Mouse (Mus musculus): Measurements from ENCODE around the gene Lmo7. TPM values are rescaled to one million over a fixed set of nuclear protein-coding genes. Genes with fewer than 3 reads are reported as not detected.

Lmo7 gene
- polyA plus RNA-seq, 1 experiment from 2014 or later = 21.1 TPM

GRCm38 (mm10) chr14:101839771-101840731, 110.3 kb downstream of the Lmo7 start:
- peak; percentile 90 for ATAC-seq (ENCODE audit: insufficient read depth, low FRiP score, low read depth)
- no peak overlapping the region for H3K9ac ChIP-seq

GRCm38 (mm10) chr14:101841271-101841670, 111.5 kb downstream of the Lmo7 start:
- peak overlapping the region; percentile 32 for H3K4me3 ChIP-seq (replicated peaks)
- no peaks in the 10 kb centered on the region for H3K27me3 ChIP-seq (replicated peaks)
- H3K36me3 ChIP-seq = no peaks in the 10 kb centered on the region
- H3K9me3 ChIP-seq = no peaks in the 10 kb centered on the region
- peak overlapping the region; percentile 9; the same call in 1 of the 2 replicates for H3K9ac ChIP-seq
- ATAC-seq (ENCODE audit: insufficient read depth, low FRiP score, low read depth) = no peak
- no peaks in the 10 kb centered on the region for H3K4me1 ChIP-seq
- H3K27ac ChIP-seq = peak overlapping the region; percentile 65
- peak overlapping the region; percentile 41 for H3K4me2 ChIP-seq
- 68% methylated on average over 5 of the region's 5 CpGs for WGBS

More at GRCm38 (mm10) chr14:101839771-101840731, 110.3 kb downstream of the Lmo7 start:
- H3K9me3 ChIP-seq = no peaks in the 10 kb centered on the region
- WGBS = 56% methylated on average over 24 of the region's 24 CpGs
- H3K4me1 ChIP-seq = no peaks in the 10 kb centered on the region
- peak overlapping the region; percentile 86 for H3K27ac ChIP-seq
- H3K4me3 ChIP-seq (replicated peaks) = peak overlapping the region; percentile 22
- no peaks in the 10 kb centered on the region for H3K36me3 ChIP-seq
- no peaks in the 10 kb centered on the region for H3K27me3 ChIP-seq (replicated peaks)
- H3K4me2 ChIP-seq = peak overlapping the region; percentile 37

- Histone ChIP-seq H3K9me3 (no peaks in the 10 kb centered on the region), H3K4me1 (no peaks in the 10 kb centered on the region), H3K9ac (no peak overlapping the region), H3K36me3 (no peaks in the 10 kb centered on the region), H3K4me3 (replicated peaks) (peak overlapping the region; percentile 32), H3K27ac (peak overlapping the region; percentile 18; the same call in 1 of the 2 replicates), H3K27me3 (replicated peaks) (no peaks in the 10 kb centered on the region), H3K4me2 (peak overlapping the region; percentile 41)
- WGBS = 66% methylated on average over 6 of the region's 6 CpGs
- ATAC-seq (ENCODE audit: insufficient read depth, low FRiP score, low read depth) = no peak
Observed at GRCm38 (mm10) chr14:101842521-101842920, 112.8 kb downstream of the Lmo7 start.

- H3K4me3 ChIP-seq (replicated peaks) = no peak overlapping the region
- WGBS = 79% methylated on average over 17 of the region's 17 CpGs
- H3K9me3 ChIP-seq = no peaks in the 10 kb centered on the region
- no peaks in the 10 kb centered on the region for H3K36me3 ChIP-seq
- no peaks in the 10 kb centered on the region for H3K27me3 ChIP-seq (replicated peaks)
- no peak for ATAC-seq (ENCODE audit: insufficient read depth, low FRiP score, low read depth)
- H3K4me1 ChIP-seq = 0 out of 2 replicates have a peak, but pooled peaks cover 4% of the 10 kb centered on the region
- H3K9ac ChIP-seq = no peak overlapping the region
- H3K4me2 ChIP-seq = peak overlapping the region; percentile 1; the same call in 1 of the 2 replicates
- H3K27ac ChIP-seq = no peak overlapping the region
Observed at GRCm38 (mm10) chr14:101843443-101843842, 113.7 kb downstream of the Lmo7 start.

DNA sequence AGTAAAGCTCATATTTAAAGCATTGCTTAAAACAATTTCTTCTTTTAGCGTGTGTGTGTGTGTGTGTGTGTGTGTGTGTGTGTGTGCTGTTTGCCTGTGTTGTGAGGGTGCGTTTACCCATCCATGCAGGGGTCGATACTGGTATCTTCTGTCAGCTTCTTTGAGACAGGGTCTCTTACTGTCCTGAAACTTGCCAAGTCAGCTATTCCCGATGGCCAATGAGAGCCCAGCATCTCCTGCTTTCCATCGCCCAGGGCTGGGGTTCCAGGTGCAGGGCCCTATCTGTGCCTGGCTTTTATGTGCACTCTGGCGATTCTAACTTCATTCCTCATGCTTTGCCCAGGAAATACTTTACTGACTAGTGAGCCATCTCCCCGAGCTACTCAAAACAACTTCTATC, 114.7 kb downstream of the Lmo7 start:
- Histone ChIP-seq H3K4me3 (replicated peaks) (no peak overlapping the region), H3K27me3 (replicated peaks) (no peaks in the 10 kb centered on the region), H3K9ac (no peak overlapping the region), H3K36me3 (no peaks in the 10 kb centered on the region), H3K4me1 (0 out of 2 replicates have a peak, but pooled peaks cover 4% of the 10 kb centered on the region), H3K4me2 (no peak overlapping the region), H3K27ac (no peak overlapping the region), H3K9me3 (no peaks in the 10 kb centered on the region)
- no peak for ATAC-seq (ENCODE audit: insufficient read depth, low FRiP score, low read depth)
- WGBS = 71% methylated on average over 7 of the region's 7 CpGs

DNA sequence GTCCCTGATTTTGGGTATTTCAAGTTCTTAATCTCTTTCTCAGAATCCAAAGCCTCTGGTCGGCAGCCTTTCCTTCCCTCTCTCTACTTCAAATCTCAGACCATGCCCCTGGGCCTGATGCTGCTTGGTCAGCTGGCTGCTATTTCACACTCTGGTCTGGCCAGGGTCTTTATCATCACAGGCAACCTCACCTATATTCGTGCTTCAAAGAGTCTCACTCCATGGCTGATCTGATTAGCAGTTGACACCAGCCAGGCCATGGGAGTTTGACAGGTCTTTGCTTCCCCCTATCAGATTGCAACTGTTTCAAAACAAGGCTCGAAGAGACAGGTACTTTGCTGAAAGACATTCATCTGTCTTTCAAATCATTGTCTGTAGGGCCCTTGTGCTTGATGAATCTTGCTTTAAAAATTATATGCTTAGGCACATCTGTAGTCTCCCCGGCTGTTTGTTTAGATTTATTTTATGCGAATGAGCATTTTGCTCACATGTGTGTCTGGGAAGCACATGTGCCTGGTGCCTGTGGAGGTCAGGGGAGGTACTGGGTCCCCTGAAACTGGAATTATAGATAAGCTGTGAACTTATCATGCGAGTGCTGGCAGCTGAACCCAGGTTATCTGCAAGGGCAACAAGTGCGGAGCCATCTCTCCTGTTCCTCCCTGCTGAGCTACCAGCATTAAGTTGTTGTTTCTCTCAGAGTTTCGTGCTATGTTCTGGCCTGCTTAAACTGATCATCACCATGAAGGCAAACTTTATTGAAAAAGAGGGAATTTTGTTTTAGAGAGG, 116.5 kb downstream of the Lmo7 start:
- no peaks in the 10 kb centered on the region for H3K27me3 ChIP-seq (replicated peaks)
- H3K9ac ChIP-seq = no peak overlapping the region
- no peak overlapping the region for H3K4me2 ChIP-seq
- no peak overlapping the region for H3K4me3 ChIP-seq (replicated peaks)
- ATAC-seq (ENCODE audit: insufficient read depth, low FRiP score, low read depth) = peak; percentile 45; the same call in 1 of the 2 replicates
- no peaks in the 10 kb centered on the region for H3K36me3 ChIP-seq
- 0 out of 2 replicates have a peak, but pooled peaks cover 4% of the 10 kb centered on the region for H3K4me1 ChIP-seq
- 51% methylated on average over 8 of the region's 8 CpGs for WGBS
- no peak overlapping the region for H3K27ac ChIP-seq
- H3K9me3 ChIP-seq = no peaks in the 10 kb centered on the region

DNA sequence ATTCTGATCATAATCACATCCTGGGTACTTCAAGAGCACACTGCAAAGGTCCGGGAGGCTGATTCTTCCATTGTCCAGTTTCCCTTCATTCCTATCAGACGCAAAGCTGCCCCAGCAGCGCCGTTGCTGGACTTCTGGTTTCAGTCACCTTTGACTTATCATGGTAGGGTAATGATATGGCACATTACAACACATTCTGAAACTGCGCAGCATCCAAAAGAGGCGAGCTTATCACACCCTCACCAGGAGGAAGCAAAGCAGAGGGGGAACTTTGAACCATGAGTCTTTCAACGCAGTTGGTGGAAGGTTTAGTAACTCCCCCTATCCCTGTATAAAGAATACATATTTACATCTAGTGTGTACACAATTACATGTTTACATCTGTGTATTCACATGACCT, 117.8 kb downstream of the Lmo7 start:
- H3K27me3 ChIP-seq (replicated peaks) = no peaks in the 10 kb centered on the region
- H3K36me3 ChIP-seq = no peaks in the 10 kb centered on the region
- H3K9me3 ChIP-seq = no peaks in the 10 kb centered on the region
- ATAC-seq (ENCODE audit: insufficient read depth, low FRiP score, low read depth) = peak; percentile 61
- H3K27ac ChIP-seq = no peak overlapping the region
- H3K9ac ChIP-seq = no peak overlapping the region
- no peak overlapping the region for H3K4me3 ChIP-seq (replicated peaks)
- no peak overlapping the region for H3K4me2 ChIP-seq
- 74% methylated on average over 7 of the region's 7 CpGs for WGBS
- H3K4me1 ChIP-seq = 0 out of 2 replicates have a peak, but pooled peaks cover 4% of the 10 kb centered on the region

- ATAC-seq (ENCODE audit: insufficient read depth, low FRiP score, low read depth) = no peak
- Histone ChIP-seq H3K4me3 (replicated peaks) (no peak overlapping the region), H3K4me2 (no peak overlapping the region), H3K27ac (no peak overlapping the region), H3K9ac (no peak overlapping the region), H3K36me3 (no peaks in the 10 kb centered on the region), H3K9me3 (no peaks in the 10 kb centered on the region), H3K4me1 (0 out of 2 replicates have a peak, but pooled peaks cover 4% of the 10 kb centered on the region), H3K27me3 (replicated peaks) (no peaks in the 10 kb centered on the region)
- 67% methylated on average over 6 of the region's 6 CpGs for WGBS
Observed at GRCm38 (mm10) chr14:101852584-101853195, 122.9 kb downstream of the Lmo7 start.

- Histone ChIP-seq H3K4me3 (replicated peaks) (no peak overlapping the region), H3K27ac (no peak overlapping the region), H3K9me3 (no peaks in the 10 kb centered on the region), H3K4me2 (no peak overlapping the region), H3K36me3 (no peaks in the 10 kb centered on the region), H3K4me1 (0 out of 2 replicates have a peak, but pooled peaks cover under 1% of the 10 kb centered on the region), H3K9ac (no peak overlapping the region), H3K27me3 (replicated peaks) (no peaks in the 10 kb centered on the region)
- 80% methylated on average over 1 of the region's 1 CpGs for WGBS
- ATAC-seq (ENCODE audit: insufficient read depth, low FRiP score, low read depth) = no peak
Observed at GRCm38 (mm10) chr14:101853207-101853606, 123.5 kb downstream of the Lmo7 start.

- H3K4me2 ChIP-seq = no peak overlapping the region
- no peaks in the 10 kb centered on the region for H3K36me3 ChIP-seq
- no peak overlapping the region for H3K9ac ChIP-seq
- H3K4me3 ChIP-seq (replicated peaks) = no peak overlapping the region
- no peaks in the 10 kb centered on the region for H3K4me1 ChIP-seq
- H3K27ac ChIP-seq = peak overlapping the region; percentile 21; the same call in 1 of the 2 replicates
- peak; percentile 88 for ATAC-seq (ENCODE audit: insufficient read depth, low FRiP score, low read depth)
- no peaks in the 10 kb centered on the region for H3K27me3 ChIP-seq (replicated peaks)
- 48% methylated on average over 4 of the region's 4 CpGs for whole genome bisulfite sequencing
- H3K9me3 ChIP-seq = no peaks in the 10 kb centered on the region
Observed at GRCm38 (mm10) chr14:101853722-101854121, 124.0 kb downstream of the Lmo7 start.

DNA sequence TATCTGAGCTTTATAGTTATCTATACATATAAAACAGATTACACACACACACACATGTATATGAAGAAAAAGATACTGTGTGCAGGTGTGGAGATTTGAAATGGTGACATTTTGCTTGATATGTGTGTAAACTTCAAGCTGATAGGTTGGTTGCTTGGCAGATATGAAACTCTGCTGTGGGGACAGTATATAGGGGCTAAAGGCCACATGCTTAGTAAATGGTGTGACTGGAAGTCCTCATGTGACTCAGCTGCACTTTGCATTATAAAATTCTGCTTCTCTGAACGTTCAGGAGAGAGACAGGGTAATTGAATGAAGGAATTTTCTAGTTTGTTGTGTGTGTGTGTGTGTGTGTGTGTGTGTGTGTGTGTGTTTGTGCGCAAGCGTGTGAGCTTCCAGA, 124.5 kb downstream of the Lmo7 start:
- Histone ChIP-seq H3K4me2 (no peak overlapping the region), H3K9me3 (no peaks in the 10 kb centered on the region), H3K4me3 (replicated peaks) (no peak overlapping the region), H3K36me3 (no peaks in the 10 kb centered on the region), H3K9ac (no peak overlapping the region), H3K27me3 (replicated peaks) (no peaks in the 10 kb centered on the region), H3K4me1 (no peaks in the 10 kb centered on the region), H3K27ac (peak overlapping the region; percentile 44)
- 76% methylated on average over 3 of the region's 3 CpGs for WGBS
- ATAC-seq (ENCODE audit: insufficient read depth, low FRiP score, low read depth) = peak; percentile 84

Data from stomach, embryonic 15.5 days (tissue).